Mouse (Mus musculus) neutrophil, adult 65 days (primary cell): ENCODE data around the gene Acap1. TPM values are rescaled to one million over a fixed set of nuclear protein-coding genes. Genes with fewer than 3 reads are reported as not detected.

ENCODE experiments used
- total RNA-seq: library from RNA; stranded (reverse); gene quantifications from 2 replicates; pipeline ENCODE4 v1.2.4, GENCODE M21; 2023

Acap1 gene
- total RNA-seq, result 262 and 323 TPM in 2 replicates

DNA sequence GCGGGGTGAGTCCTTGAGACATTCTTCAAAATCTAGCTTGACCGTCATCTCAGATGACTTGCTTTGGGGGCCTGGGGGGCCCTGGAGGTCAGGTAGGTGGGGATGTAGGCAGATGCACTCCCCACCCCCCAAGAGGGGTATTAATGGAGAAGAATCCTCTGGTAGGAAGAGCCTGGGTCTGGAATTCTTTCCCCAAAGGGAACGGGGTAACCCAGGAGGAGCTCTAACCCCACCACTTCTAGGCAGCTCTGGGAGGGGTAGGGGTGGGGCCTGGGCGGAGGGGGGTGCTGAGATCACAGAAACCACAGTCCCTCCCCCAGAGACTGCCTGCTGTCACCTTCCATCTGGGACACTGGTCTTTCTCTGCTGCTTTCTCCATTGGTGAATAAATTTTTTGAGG lies at the start of gene Acap1:
Acap1 (minus strand) TSS at position 249 of the 400 bp plus-strand sequence.

DNA sequence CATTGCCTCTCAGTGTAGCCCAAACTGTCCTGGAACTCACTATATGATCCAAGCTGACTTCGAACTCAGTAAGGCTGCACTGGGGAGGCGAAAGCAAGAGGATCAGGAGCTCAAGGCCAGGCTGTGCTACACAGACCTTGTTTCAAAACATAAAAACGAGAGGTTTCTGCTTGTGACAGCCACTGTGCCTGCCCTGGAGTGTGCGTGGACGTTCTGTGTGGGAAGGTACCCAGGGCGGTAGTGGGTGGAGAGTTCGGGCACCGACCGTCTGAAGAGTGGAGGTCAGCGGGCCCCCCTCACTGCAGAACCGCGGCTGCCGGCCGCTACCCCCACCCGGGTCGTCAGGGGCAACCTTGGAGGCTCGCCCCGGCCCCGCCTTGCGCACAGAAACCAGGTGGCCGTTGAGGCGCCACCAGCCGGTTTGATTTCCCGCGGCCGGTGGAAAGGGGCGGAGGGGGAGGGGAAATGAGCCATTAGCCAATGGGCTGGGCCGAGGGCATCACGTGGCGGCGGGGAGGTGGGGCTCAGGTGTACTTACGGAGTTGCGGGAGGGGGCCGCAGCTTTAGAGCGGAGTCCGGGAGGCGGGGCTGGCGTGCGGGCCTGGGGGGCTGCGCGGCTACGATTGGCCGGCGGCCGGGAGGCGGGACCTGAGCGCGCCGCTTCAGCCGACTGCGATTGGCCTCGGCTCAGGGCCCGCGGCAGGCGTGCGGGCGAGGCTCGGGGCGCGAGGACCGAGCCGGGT lies 40.0 kb upstream of the Acap1 start, which contains the start of gene Ybx2:
Ybx2 (plus strand) TSS at position 660 of the 743 bp plus-strand sequence.

DNA sequence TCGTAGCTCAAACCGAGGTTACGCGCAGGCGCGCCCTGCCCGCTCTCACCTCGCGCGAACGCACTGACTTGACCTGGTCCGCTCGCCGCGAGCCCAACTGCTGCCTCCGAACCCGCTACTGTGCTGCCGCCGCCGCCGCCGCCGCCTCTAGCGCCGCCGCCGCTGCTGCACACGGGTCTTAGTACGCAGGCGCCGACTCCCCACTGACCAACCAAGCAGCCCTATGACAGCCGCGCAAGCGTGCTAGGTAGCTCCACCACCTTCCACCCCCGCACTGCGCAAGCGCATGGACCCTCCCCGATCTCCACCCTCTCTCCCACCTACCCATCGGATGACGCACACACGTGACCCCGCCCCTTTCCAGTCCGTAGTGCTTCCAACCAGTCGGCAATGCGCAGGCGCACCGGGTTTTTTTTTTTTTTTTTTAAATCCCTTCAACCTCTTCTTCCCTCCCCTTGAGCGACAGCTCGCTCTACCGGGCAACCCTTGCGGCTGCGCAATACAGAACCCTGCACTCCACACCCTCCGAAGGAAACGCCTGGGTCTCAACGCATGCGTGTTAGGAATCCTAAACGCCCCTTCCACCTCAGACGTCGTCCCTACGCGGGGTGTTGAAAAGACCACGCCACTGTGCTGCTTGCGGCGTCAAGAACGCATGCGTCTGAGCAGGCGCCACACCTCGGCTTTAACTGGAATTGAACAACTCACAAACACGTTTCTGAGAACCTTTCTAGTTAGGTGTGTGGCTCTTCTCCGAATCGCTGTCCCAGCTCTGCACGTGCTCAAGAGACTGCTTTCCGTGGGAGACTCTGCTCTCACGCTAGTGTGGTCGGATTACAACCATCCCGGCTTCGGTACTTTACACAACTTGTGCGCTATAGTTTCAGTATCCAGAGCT lies 26.0 kb upstream of the Acap1 start, which contains the start of gene Eif5a:
Eif5a (minus strand) TSS at position 845 of the 898 bp plus-strand sequence.

DNA sequence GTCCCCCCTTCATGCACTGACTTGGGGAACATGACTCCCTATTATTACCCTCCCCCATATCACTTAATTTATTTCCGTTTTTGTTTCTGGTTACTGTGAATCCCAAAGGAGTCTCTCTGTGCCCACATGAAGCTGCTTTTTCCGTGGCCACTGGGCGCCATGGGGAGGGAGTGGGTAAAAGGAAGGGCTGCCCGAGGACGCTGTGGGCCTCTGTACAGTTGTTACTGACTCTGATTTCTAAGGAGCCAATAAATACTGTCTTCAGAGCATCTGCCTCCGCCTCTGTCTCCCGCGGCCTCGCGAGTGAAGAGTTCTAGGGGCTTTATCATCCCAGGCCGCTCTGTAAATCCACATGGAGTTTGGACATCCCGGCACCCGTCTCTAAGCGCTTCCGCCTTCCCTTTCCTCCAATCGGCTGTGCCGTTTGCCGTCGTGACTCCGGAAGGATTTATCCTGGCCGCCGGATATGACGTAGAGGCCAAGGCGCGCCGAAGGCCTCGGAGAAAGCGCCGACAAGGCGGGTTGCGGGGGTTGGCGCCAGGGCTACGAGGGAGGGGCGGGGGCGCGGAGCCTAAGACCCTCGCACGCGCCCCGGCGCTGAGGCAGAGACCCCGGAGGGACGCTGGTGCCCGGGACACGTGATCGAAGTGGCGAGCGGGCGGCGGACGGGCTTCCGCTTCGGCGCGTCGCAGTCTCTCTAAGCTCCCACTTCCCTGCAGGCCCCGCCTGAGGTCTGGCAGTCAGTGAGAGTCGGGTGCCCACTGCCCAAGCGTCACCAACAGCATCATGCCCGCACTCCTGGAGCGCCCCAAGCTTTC lies 18.4 kb upstream of the Acap1 start, which contains the start of gene Gps2:
Gps2 (plus strand) TSS at position 335 of the 818 bp plus-strand sequence.

DNA sequence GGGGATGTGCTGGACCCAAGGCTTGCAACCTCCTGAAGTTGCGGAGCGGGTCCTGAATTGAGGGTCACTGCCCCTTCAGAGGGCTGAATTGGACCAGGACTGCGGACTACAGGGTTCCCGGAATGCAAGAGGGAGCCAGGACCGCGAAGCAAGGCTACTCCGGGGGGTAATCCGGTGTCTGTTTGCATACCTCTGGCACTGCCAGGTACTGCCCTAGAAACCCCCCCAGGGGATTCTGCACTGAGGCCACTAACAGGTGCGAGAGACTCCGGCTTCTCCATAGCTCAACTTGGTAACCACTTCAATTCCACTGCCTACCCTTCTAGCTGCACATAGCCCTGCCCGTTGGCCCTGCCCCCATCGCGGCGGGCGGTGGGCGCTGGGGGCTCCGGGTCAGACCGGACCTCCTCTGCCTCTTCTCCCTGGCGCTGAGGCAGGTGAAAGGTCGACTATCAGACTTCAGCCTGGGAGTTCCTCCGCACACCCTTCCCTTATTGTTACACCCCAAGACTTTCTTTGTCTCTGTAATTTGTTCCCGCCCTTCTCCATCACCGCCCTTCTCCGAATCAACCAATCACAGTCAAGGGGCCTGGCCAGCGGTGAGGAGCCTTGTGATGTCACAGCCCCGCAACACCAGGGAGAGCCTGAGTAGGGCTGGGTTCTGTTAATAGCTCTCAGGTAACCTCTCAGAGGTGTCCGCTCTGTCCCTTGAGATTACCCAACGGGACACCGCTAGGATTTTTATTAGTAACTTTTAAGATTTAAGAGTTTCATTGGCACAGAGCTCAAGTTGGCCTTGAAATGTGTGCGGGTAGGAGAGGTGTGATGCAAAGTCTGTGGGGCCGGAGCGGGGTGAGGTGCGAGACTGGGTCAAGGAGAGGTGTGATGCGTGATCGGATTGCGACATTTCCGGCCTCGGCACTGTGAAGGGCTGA lies 5.4 kb upstream of the Acap1 start, which contains the start of the genes 2810408A11Rik and Neurl4:
2810408A11Rik (minus strand) TSS at position 517 of the 935 bp plus-strand sequence.
Neurl4 (plus strand) TSS at position 602 of the 935 bp plus-strand sequence.

DNA sequence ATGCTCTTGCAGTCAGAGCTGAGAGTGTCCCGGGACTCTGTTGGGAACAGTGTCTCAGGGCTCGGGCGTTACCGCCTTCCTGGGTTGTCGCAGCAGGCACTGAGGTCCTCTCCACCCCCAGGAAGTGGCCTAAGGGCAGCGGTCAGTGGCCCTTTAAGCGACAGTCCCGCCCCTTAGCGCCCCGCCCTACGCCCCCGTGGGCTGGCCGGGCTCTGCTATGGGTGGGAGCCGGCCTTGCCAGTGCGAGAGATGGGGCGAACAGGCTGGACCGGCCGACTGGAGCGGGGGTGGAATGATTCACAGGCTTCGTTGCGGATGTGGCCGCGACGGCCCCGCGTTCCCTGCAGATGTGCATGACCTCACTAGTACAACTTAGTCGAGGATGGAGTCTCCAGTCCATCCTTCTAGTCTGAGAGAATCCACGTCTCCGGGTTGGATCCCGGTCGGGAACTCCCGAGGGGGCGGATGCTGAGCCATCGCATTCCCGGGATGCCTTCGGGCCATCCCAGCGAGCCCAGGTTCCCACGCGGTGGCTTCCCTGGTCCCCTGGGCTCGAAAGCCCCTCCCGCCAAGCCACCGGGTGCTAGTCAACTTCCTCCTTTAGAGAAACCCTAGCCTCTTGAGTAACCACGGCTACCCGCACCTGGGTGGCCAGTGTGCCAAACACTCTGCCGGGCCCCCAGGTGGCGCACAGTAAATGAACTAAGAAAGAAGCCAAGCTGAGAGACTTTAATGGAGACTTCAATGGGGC lies 14.3 kb downstream of the Acap1 start, which contains the start of gene Kctd11:
Kctd11 (minus strand) TSS at position 554 of the 751 bp plus-strand sequence.

DNA sequence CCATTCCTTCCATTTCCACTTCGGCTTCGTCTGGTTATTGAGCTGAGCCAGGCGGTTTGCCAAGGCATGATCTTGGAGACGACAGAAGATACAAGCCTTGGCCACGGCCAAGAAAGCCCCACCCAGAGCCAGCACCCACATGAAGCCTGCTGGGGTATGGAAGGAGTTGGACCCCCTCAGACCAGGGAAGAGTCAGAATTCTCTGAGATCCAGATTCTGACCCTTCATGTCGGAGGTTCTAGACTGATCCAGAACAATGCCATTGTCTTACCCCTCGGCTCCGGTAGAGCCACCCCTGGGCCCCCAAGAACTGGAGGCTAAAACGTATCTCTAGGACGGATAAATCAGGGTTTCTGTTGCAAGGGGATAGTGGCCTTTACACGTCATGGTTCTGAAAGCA lies 17.5 kb downstream of the Acap1 start, which contains the start of gene Tmem95:
Tmem95 (minus strand) TSS at position 141 of the 400 bp plus-strand sequence.

DNA sequence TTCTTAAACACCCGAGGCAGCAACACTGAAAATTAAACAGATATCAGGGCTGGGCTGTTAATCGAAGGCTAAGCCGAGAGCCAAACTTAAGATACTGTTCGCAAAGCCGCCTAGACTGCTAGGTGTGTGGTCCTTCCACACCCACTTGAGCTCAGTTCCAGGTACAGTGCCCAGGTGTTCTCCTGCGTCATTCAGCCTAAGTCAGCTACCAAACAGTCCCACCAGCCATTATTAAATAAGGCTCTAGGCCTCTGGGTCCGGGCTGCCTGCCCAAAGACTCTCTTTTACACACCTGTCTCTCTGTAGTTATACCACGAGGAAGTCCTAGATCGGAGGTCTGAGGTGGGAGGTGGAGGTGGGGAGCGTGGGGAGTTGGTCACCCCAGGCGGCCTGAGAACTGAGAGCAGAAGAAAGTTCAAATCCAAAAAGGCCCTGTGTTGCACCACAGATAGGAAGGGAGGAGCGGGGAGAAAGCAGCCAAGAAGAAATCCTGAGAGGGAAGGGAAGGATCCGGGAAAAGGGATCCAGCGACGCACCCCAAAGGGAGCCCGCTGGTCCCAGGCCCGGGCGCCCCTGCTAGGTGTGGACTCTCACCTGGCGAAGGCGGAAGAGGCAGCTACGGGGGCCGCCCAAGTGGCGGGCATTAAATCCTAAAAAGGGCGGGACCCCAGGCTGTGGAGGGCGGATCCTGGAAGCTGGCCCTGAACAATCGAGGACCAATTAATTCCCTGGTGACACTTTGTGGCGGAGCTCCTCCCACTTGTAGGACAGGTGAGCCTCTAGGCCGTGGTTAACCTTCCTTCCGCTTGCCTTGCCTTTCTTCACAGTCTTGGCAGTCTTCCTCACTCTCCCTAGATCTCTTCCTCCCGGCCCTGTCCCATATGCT lies 37.0 kb downstream of the Acap1 start, which contains the start of gene Tnk1:
Tnk1 (minus strand) TSS at position 618 of the 886 bp plus-strand sequence.

DNA sequence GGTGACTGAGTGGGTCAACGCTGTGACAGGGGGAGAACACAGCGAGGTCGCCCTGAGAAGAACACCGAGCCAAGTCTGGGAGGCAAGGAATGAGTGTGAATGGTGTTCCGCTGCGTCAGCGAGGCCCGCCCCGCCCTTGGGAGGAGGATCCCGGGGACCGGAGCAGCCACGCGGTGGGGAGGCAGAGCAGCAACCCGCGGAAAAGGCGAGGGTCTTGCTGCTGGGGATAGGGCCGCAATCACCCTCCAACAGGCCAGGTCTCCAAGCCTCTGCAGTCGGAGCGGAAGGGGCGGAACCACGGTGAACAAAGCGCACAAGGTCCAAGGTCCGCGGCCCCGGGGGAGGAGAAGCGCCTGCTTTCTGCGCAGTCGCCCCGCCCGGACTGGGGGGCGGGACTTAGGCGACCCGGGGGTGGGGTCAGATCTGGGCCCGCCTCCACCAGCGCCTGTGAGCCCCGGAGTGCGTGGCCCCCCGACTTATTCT lies 49.1 kb downstream of the Acap1 start, which contains the start of gene Plscr3:
Plscr3 (plus strand) TSS at position 179 of the 483 bp plus-strand sequence.

DNA sequence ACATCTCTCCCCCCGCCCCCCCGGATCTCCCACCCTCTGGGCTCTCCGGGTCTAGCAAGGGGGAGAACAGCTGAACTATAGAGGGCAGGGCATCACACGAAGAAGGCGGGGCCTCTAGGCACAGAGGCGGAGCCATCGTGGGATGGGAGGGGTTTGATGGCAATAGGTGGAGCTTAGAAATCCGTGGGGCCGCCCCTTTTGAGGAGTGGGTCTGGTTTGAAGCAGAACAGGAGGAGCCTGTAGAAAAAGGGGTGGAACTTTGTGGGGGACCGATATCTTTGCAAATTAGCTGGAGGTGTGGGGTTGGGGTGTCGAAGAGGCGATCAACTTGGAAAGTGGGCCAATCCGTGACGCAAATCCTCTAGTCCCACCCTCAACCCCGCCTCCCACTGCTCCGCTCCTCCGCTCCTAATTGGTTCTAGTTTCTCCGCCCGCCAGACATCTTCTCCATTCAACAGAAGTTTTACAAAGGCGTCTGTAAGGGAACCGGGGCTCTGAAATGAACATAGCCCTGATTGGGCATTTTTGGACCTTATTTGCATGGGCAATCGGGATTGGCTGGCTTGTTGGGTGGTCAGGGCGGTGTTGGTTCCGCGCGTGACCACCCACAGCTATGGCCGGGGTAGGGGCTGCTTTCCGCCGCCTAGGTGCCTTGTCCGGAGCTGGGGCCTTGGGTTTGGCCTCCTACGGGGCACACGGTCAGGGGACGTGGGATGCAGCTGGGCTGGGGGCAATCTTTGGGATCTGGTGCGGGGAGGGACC lies 57.2 kb downstream of the Acap1 start, which contains the start of gene Tmem256:
Tmem256 (plus strand) TSS at position 563 of the 762 bp plus-strand sequence.

DNA sequence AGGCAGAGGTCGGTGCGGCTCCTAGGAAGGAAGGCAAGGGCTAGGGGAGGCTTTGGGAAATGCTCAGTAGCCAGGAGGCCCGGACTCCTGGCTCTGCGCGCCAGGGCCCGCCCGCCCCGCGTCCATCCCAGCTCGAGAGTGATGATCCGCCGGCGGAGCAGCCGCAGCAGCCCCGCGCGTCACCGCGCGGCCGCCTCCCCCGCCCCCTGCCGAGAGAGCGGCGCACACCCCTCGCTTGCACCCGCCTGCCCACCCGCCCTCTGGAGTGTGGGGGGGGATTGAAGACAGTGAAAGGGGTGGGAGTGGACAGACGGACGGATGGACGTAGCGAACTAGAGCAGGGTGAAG lies 57.8 kb downstream of the Acap1 start, which contains the start of gene Nlgn2:
Nlgn2 (minus strand) TSS at position 181 of the 348 bp plus-strand sequence.

Other genes with a start within 250 kb of the Acap1 start
- gene Sox15, start 240.2 kb downstream of the Acap1 start, total RNA-seq, result 0.95 TPM in 1 of 2 replicates, not detected in the other
- gene Mpdu1, start 232.9 kb downstream of the Acap1 start, total RNA-seq, result 67.2 and 77.6 TPM in 2 replicates
- 79.5 and 104 TPM in 2 replicates for gene Cd68, start 229.4 kb downstream of the Acap1 start, total RNA-seq
- gene Eif4a1, start 223.1 kb downstream of the Acap1 start, total RNA-seq, result 525 and 565 TPM in 2 replicates
- 77.3 and 91.6 TPM in 2 replicates for gene Senp3, start 213.5 kb downstream of the Acap1 start, total RNA-seq
- 10.0 and 11.1 TPM in 2 replicates for gene Tnfsf13, start 209.8 kb downstream of the Acap1 start, total RNA-seq
- 7.3 and 8.2 TPM in 2 replicates for gene Tnfsf12, start 199.7 kb downstream of the Acap1 start, total RNA-seq
- gene Tnfsfm13, start 199.4 kb downstream of the Acap1 start, total RNA-seq, result 1.4 and 4.9 TPM in 2 replicates
- gene Polr2a, start 136.9 kb downstream of the Acap1 start, total RNA-seq, result 74.6 and 76.6 TPM in 2 replicates
- not detected in 2 replicates for gene Slc35g3, start 133.6 kb downstream of the Acap1 start, total RNA-seq
- gene Zbtb4, start 129.6 kb downstream of the Acap1 start, total RNA-seq, result 0.70 and 1.2 TPM in 2 replicates
- gene Chrnb1, start 99.6 kb downstream of the Acap1 start, total RNA-seq, result 0.54 and 1.0 TPM in 2 replicates
- not detected in 2 replicates for gene Fgf11, start 93.7 kb downstream of the Acap1 start, total RNA-seq
- gene Tmem102, start 89.9 kb downstream of the Acap1 start, total RNA-seq, result not detected in 2 replicates
- not detected in 2 replicates for gene Gm39566, start 80.2 kb downstream of the Acap1 start, total RNA-seq
- not detected in 2 replicates for gene Spem2, start 77.1 kb downstream of the Acap1 start, total RNA-seq
- not detected in 2 replicates for gene Spem1, start 73.4 kb downstream of the Acap1 start, total RNA-seq
- gene Nlgn2, start 57.8 kb downstream of the Acap1 start, total RNA-seq, result 0.88 and 1.8 TPM in 2 replicates
- gene Tmem256, start 57.0 kb downstream of the Acap1 start, total RNA-seq, result 76.0 and 86.7 TPM in 2 replicates
- 26.2 and 36.2 TPM in 2 replicates for gene Plscr3, start 49.2 kb downstream of the Acap1 start, total RNA-seq
- gene Tnk1, start 36.8 kb downstream of the Acap1 start, total RNA-seq, result not detected in 2 replicates
- 0.84 TPM in 1 of 2 replicates, not detected in the other for gene Tmem95, start 17.5 kb downstream of the Acap1 start, total RNA-seq
- gene Kctd11, start 14.1 kb downstream of the Acap1 start, total RNA-seq, result 6.8 TPM in 2 replicates
- 1.2 and 2.6 TPM in 2 replicates for gene 2810408A11Rik, start 5.4 kb upstream of the Acap1 start, total RNA-seq
- gene Neurl4, start 5.5 kb upstream of the Acap1 start, total RNA-seq, result 17.7 and 25.0 TPM in 2 replicates
- 71.0 and 76.8 TPM in 2 replicates for gene Gps2, start 18.3 kb upstream of the Acap1 start, total RNA-seq
- 429 and 447 TPM in 2 replicates for gene Eif5a, start 26.4 kb upstream of the Acap1 start, total RNA-seq
- gene Ybx2, start 40.3 kb upstream of the Acap1 start, total RNA-seq, result not detected in 2 replicates
- 0.20 TPM in 1 of 2 replicates, not detected in the other for gene Slc2a4, start 52.6 kb upstream of the Acap1 start, total RNA-seq
- not detected in 2 replicates for gene Cldn7, start 69.2 kb upstream of the Acap1 start, total RNA-seq
- gene Ctdnep1, start 85.6 kb upstream of the Acap1 start, total RNA-seq, result 57.0 and 90.8 TPM in 2 replicates
- gene Elp5, start 87.0 kb upstream of the Acap1 start, total RNA-seq, result 24.6 and 25.4 TPM in 2 replicates
- 585 and 586 TPM in 2 replicates for gene Gabarap, start 95.6 kb upstream of the Acap1 start, total RNA-seq
- gene Phf23, start 100.2 kb upstream of the Acap1 start, total RNA-seq, result 41.1 and 46.0 TPM in 2 replicates
- gene Dvl2, start 105.1 kb upstream of the Acap1 start, total RNA-seq, result 18.1 and 19.3 TPM in 2 replicates
- 41.4 and 52.4 TPM in 2 replicates for gene Acadvl, start 119.9 kb upstream of the Acap1 start, total RNA-seq
- gene Dlg4, start 121.4 kb upstream of the Acap1 start, total RNA-seq, result 3.3 and 6.2 TPM in 2 replicates
- not detected in 2 replicates for gene Asgr1, start 158.5 kb upstream of the Acap1 start, total RNA-seq
- gene Asgr2, start 197.1 kb upstream of the Acap1 start, total RNA-seq, result 0.69 TPM in 1 of 2 replicates, not detected in the other
- 6.6 and 9.0 TPM in 2 replicates for gene Mgl2, start 234.8 kb upstream of the Acap1 start, total RNA-seq